Mouse (Mus musculus): ENCODE results near the gene Ralgds. TPM values are rescaled to one million over a fixed set of nuclear protein-coding genes. Genes with fewer than 3 reads are reported as not detected.

Ralgds gene
- polyA plus RNA-seq, 1 experiment = 49.2 TPM

- Histone ChIP-seq H3K4me3 (ENCODE audit: low read depth, low read length) (no peak overlapping the region), H3K27ac (ENCODE audit: insufficient read depth, low read length) (no peak overlapping the region), H3K9me3 (replicated peaks; ENCODE audit: control insufficient read depth, insufficient read depth, low read length, poor library complexity, severe bottlenecking) (no peaks in the 10 kb centered on the region), H3K4me1 (ENCODE audit: control insufficient read depth, insufficient read depth, low read length) (peaks cover 10% of the 10 kb centered on the region), H3K27me3 (ENCODE audit: control insufficient read depth, insufficient read depth, low read length, poor library complexity, severe bottlenecking) (no peaks in the 10 kb centered on the region), H3K9ac (ENCODE audit: low read depth, poor library complexity, severe bottlenecking) (no peak overlapping the region), H3K36me3 (ENCODE audit: control insufficient read depth, insufficient read depth, low read length, poor library complexity, severe bottlenecking) (no peaks in the 10 kb centered on the region)
- no peak for TF ChIP-seq CTCF (IDR thresholded peaks at IDR 0.05; ENCODE audit: low read depth, low read length)
- no peak for TF ChIP-seq EP300 (IDR thresholded peaks at IDR 0.05; ENCODE audit: insufficient read depth, low read depth, low read length)
- no peak for TF ChIP-seq POLR2A (IDR thresholded peaks at IDR 0.05; ENCODE audit: insufficient read depth, low read length)
Observed at GRCm38 (mm10) chr2:28601720-28602590, 89.0 kb downstream of the Ralgds start.

Other genes starting within 250 kb of the Ralgds start
- 4.0 and 4.1 TPM in 2 replicates for gene Ppp1r26, start 66.3 kb upstream of the Ralgds start, polyA plus RNA-seq (2011; ENCODE audit: insufficient read depth, insufficient read length, low read depth, missing spikeins)
- gene 1700007K13Rik, start 46.8 kb upstream of the Ralgds start, polyA plus RNA-seq (2011; ENCODE audit: insufficient read depth, insufficient read length, low read depth, missing spikeins) = 34.9 and 41.9 TPM in 2 replicates
- gene Mrps2, start 45.1 kb upstream of the Ralgds start, polyA plus RNA-seq (2011; ENCODE audit: insufficient read depth, insufficient read length, low read depth, missing spikeins) = 68.4 and 74.6 TPM in 2 replicates
- gene Gbgt1, start 16.2 kb upstream of the Ralgds start, polyA plus RNA-seq (2011; ENCODE audit: insufficient read depth, insufficient read length, low read depth, missing spikeins) = 2.1 and 2.8 TPM in 2 replicates
- gene Gm10134, start 7.0 kb upstream of the Ralgds start, polyA plus RNA-seq (2011; ENCODE audit: insufficient read depth, insufficient read length, low read depth, missing spikeins) = 2.8 TPM in 1 of 2 replicates, not detected in the other
- gene Cel, start 50.3 kb downstream of the Ralgds start, polyA plus RNA-seq (2011; ENCODE audit: insufficient read depth, insufficient read length, low read depth, missing spikeins) = not detected in 2 replicates
- gene Gtf3c5, start 70.6 kb downstream of the Ralgds start, polyA plus RNA-seq (2011; ENCODE audit: insufficient read depth, insufficient read length, low read depth, missing spikeins) = 29.0 TPM in 2 replicates
- gene Gfi1b, start 108.9 kb downstream of the Ralgds start, polyA plus RNA-seq (2011; ENCODE audit: insufficient read depth, insufficient read length, low read depth, missing spikeins) = 0.49 and 0.76 TPM in 2 replicates
- gene Tsc1, start 128.1 kb downstream of the Ralgds start, polyA plus RNA-seq (2011; ENCODE audit: insufficient read depth, insufficient read length, low read depth, missing spikeins) = 26.9 and 32.5 TPM in 2 replicates
- gene Spaca9, start 186.6 kb downstream of the Ralgds start, polyA plus RNA-seq (2011; ENCODE audit: insufficient read depth, insufficient read length, low read depth, missing spikeins) = 1.1 TPM in 1 of 2 replicates, not detected in the other
- gene Ak8, start 187.0 kb downstream of the Ralgds start, polyA plus RNA-seq (2011; ENCODE audit: insufficient read depth, insufficient read length, low read depth, missing spikeins) = 1.9 and 3.3 TPM in 2 replicates